Mouse (Mus musculus) T-helper 1 cell (primary cell): ENCODE results near the gene Ifna12.
"Not testable (repeated sequence)": the region's sequence is repeated elsewhere in the genome, so short reads cannot be mapped to it uniquely, and the experiment has no call there.

ENCODE experiments used
- in situ Hi-C: fragments of 300-600 bp; cut with MboI, MseI; formaldehyde crosslinking; loops from one replicate; pipeline ENCODE4 v1.15.1; 2025; ENCODE audit warnings: high pct_unique_total_duplicates

Ifna12 gene

GRCm38 (mm10) chr4:88603276-88603675 lies at the start of gene Ifna12:
TSS of gene Ifna12 (minus strand) at chr4:88603376.
- in situ Hi-C loops, result no loop called here

- in situ Hi-C loops, result loop anchor here (5.0 kb wide), 1 partner anchor 92 kb away; no protein-coding TSS in a partner anchor
These were observed 41.2 kb upstream of the Ifna12 start, which contains the start of gene Ifna13 for GRCm38 (mm10) chr4:88644359-88644758. TSS of gene Ifna13 (minus strand) at chr4:88644459.

- in situ Hi-C loops, result loop anchor here (5.0 kb wide), 1 partner anchor 90 kb away; no protein-coding TSS in a partner anchor
These were observed 39.4 kb upstream of the Ifna12 start for GRCm38 (mm10) chr4:88642526-88642925.

DNA sequence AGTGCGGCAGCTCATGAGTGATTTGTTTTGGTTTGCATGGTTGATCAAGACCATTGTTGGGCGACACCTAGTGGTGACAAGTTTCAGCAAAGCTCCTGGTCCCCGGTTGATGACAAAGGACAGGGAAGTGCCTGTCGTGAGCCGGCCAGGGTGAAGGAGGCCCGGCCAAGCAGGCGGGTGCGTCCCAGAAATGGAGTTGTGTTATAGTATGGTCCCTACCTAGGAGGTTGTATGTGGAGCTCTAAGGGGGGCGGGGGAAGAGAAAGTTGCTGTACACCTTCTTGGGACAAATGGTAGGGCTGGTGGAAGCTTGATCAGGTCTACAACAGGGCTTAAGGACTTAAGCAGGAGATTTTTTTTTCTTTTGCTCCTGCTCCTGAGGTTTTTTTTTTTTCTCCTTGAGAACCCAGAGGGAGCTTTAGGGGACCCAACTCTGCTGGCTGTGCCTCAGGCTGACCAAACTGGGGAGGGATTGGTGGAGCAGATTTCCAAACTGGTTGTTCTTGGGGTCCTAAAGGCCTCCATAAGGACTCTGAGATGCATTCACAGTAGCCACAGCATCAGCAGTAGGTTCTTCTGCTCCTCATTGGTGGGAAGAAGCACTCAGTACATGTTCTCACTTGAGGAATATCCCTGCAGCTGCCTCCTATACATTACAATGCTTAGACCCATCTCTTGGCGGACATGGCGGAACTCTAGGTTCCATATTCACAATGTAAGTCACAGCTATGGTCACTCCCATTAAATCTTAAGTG lies 38.1 kb upstream of the Ifna12 start:
- in situ Hi-C loops, result loop anchor here (5.0 kb wide), 1 partner anchor 89 kb away; no protein-coding TSS in a partner anchor

DNA sequence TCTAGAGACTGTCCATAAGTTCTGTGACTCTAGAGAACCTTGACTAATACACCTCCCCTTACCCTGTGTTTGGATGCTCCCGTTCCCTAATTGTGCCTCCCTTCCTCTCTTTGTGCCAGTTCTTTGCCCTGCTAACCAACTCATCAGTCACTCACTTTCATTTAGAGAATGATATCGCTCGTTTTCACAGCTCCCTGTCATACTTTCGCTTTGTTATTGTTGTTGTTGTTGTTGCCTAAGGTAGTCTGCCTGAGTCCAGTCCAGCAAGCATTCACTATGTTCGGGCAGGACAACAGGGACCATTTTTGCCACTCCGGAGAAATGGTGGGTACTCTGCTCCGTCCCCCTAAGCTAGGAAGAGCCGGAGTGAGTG lies 37.5 kb upstream of the Ifna12 start:
- in situ Hi-C loops, result loop anchor here (5.0 kb wide), 1 partner anchor 88 kb away; no protein-coding TSS in a partner anchor

GRCm38 (mm10) chr4:88634311-88634710 lies 31.1 kb upstream of the Ifna12 start, which contains the start of gene C87499:
TSS of gene C87499 (minus strand) at chr4:88634411.
- in situ Hi-C loops, result no loop called here

DNA sequence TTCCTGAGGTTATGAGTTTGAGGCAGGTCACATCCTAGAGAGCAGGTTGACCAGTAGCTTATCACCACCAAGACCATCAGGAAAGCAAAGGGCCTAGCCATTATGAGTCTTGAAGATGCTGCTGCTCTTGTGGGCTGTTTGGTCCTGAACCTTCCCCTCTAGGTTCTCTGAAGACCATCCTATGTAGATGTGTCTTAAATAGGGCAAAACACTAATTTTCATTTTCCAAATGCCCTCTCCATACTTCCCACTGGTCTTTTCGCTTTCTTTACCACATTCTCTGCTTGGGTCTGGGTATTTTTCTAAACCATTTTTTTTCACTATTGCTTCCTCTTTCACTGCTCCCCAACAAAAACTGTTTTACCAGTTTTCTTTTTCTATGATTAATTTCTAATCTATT lies 10.9 kb downstream of the Ifna12 start, which contains the start of gene Ifna9:
Ifna9 (minus strand) TSS at position 101 of the 400 bp plus-strand sequence.
- in situ Hi-C loops, result no loop called here

DNA sequence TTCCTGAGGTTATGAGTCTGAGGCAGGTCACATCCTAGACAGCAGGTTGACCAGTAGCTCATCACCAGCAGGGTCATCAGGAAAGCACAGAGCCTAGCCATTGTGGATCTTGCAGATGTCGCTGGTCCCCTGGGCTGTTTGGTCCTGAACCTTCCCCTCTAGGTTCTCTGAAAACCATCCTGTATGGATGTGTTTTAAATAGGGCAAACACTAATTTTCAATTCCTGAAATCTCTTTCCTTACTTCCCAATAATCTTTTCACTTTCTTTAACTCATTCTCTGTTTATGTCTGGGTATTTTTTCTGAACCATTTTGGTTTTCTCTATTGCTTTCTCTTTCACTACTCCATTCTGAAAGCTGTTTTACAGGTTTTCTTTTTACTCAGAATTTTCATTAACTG lies 31.5 kb downstream of the Ifna12 start, which contains the start of gene Ifna14:
Ifna14 (minus strand) TSS at position 101 of the 400 bp plus-strand sequence.
- in situ Hi-C loops, result no loop called here

DNA sequence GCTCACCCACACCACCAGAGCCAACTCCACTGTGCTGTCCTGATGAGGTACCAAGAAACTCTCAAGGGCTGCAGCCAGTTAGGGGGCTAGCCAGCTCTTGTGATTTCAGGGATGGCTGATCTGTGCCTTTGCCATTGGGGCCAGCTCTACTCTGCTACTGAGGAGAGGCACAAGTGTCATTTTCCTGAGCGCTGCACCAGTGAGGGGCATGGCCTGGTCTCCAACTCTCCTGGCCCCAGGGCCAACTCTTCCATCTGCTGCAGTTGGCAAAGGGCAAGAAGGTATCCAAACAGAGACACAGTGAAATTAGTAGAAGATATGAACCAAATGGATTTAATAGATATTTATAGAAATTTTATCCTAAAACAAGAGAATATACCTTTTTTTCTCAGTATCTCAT lies 41.4 kb downstream of the Ifna12 start:
- in situ Hi-C loops, result no loop called here

DNA sequence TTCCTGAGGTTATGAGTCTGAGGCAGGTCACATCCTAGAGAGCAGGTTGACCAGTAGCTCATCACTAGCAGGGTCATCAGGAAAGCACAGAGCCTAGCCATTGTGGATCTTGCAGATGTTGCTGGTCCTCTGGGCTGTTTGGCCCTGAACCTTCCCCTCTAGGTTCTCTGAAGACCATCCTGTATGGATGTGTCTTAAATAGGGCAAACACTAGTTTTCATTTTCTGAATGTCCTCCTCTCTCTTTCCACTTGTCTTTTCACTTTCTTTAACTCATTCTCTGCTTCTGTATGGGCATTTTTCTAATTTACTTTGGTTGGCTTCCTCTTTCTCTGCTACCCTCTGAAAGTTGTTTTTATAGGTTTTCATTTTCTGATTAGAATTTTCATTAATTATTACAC lies 45.0 kb downstream of the Ifna12 start, which contains the start of gene Ifna15:
Ifna15 (minus strand) TSS at position 101 of the 400 bp plus-strand sequence.
- in situ Hi-C loops, result not testable (repeated sequence)
